Mouse (Mus musculus) CH12.LX (cell line): ENCODE results near the gene Fbxw4. TPM values are rescaled to one million over a fixed set of nuclear protein-coding genes. Genes with fewer than 3 reads are reported as not detected.

Experiments used
- DNase-seq: peaks from one replicate; pipeline ENCODE4 v3.0.0-alpha.2; 2013; ENCODE audit errors: extremely low read depth
- H3K27ac ChIP-seq: 2 replicates; pipeline ENCODE4 v1.5.1; 2012; ENCODE audit warnings: low read depth, mild to moderate bottlenecking, control low read depth, moderate library complexity; ENCODE audit not compliant: insufficient read depth
- H3K27me3 ChIP-seq: replicated peaks from 2 replicates; pipeline ENCODE3; 2012; ENCODE audit warnings: inconsistent platforms
- H3K36me3 ChIP-seq, 2 experiments: replicated peaks in 1 of 2; 2 replicates each; pipeline versions ENCODE3 to v1.6.1; 2012; ENCODE audit warnings: inconsistent platforms in 1 of 2, low read length in 1 of 2, mild to moderate bottlenecking in 1 of 2, mixed read lengths in 1 of 2, moderate library complexity in 1 of 2; ENCODE audit not compliant: control insufficient read depth in 1 of 2, insufficient read depth in 1 of 2
- H3K4me1 ChIP-seq, 2 experiments: 2 replicates each; pipeline ENCODE4 v1.6.1; 2012; ENCODE audit warnings: inconsistent platforms in 1 of 2, moderate library complexity in 1 of 2; ENCODE audit not compliant: insufficient read depth in 2 of 2, control insufficient read depth in 1 of 2
- H3K4me2 ChIP-seq: 2 replicates; pipeline ENCODE4 v1.6.1; 2012; ENCODE audit warnings: low read depth, mild to moderate bottlenecking, control low read depth; ENCODE audit not compliant: poor library complexity, insufficient read depth, severe bottlenecking
- H3K4me3 ChIP-seq, 3 experiments: fragments of 150-350 bp in 1 of 3; sonication (generic) in 1 of 3; replicated peaks in 1 of 3; 2 replicates each; pipeline versions ENCODE3 to v1.5.1; 2011 to 2012; ENCODE audit warnings: low read depth in 2 of 3, low read length in 2 of 3, mild to moderate bottlenecking in 2 of 3, moderate library complexity in 2 of 3, control low read depth in 1 of 3, improper control_type of control experiment in 1 of 3, inconsistent platforms in 1 of 3, mixed read lengths in 1 of 3; ENCODE audit not compliant: poor library complexity in 1 of 3
- H3K79me2 ChIP-seq: replicated peaks from 2 replicates; pipeline ENCODE4 v1.6.1; 2012; ENCODE audit warnings: mild to moderate bottlenecking, moderate library complexity; ENCODE audit not compliant: control insufficient read depth, poor library complexity, insufficient read depth, severe bottlenecking; ENCODE audit errors: extremely low read depth
- H3K9ac ChIP-seq: 2 replicates; pipeline ENCODE4 v1.6.1; 2012; ENCODE audit warnings: low read depth, mild to moderate bottlenecking, control low read depth, moderate library complexity; ENCODE audit not compliant: insufficient read depth
- H3K9me3 ChIP-seq: replicated peaks from 2 replicates; pipeline ENCODE3; 2012; ENCODE audit warnings: low read length, inconsistent platforms, mixed read lengths
- BHLHE40 ChIP-seq: IDR thresholded peaks from 2 replicates; pipeline ENCODE4 v1.6.1; 2011; ENCODE audit warnings: mild to moderate bottlenecking, low read depth, low read length, improper control_type of control experiment
- CHD1 ChIP-seq: IDR thresholded peaks from 2 replicates; pipeline ENCODE4 v1.6.1; 2012; ENCODE audit warnings: low read depth, low read length, improper control_type of control experiment, inconsistent platforms
- CHD2 ChIP-seq: IDR thresholded peaks from 2 replicates; pipeline ENCODE4 v1.6.1; 2011; ENCODE audit warnings: low read length, improper control_type of control experiment
- CTCF ChIP-seq, 2 experiments: IDR thresholded peaks in 1 of 2; conservative IDR thresholded peaks in 1 of 2; 2 replicates each; pipeline ENCODE4 v1.5.1; 2011 to 2012; ENCODE audit warnings: low read depth in 2 of 2, low read length in 2 of 2, improper control_type of control experiment in 1 of 2, inconsistent platforms in 1 of 2, mild to moderate bottlenecking in 1 of 2, moderate library complexity in 1 of 2
- E2F4 ChIP-seq: IDR thresholded peaks from 2 replicates; pipeline ENCODE4 v1.6.1; 2011; ENCODE audit warnings: low read depth, low read length, improper control_type of control experiment; ENCODE audit not compliant: insufficient replicate concordance
- ELF1 ChIP-seq: IDR thresholded peaks from 2 replicates; pipeline ENCODE4 v1.6.1; 2014; ENCODE audit warnings: low read depth, mild to moderate bottlenecking, inconsistent platforms, low read length, improper control_type of control experiment
- GABPA ChIP-seq: IDR thresholded peaks from 2 replicates; pipeline ENCODE4 v1.6.1; 2012; ENCODE audit warnings: low read depth, low read length, improper control_type of control experiment, inconsistent platforms; ENCODE audit not compliant: insufficient replicate concordance
- HCFC1 ChIP-seq: IDR thresholded peaks from 2 replicates; pipeline ENCODE4 v1.6.1; 2012; ENCODE audit warnings: low read depth, mild to moderate bottlenecking, inconsistent platforms, low read length, improper control_type of control experiment
- IRF4 ChIP-seq: IDR thresholded peaks from 2 replicates; pipeline ENCODE4 v1.6.1; 2014; ENCODE audit warnings: low read depth, mild to moderate bottlenecking, inconsistent platforms, low read length, improper control_type of control experiment
- JUN ChIP-seq: IDR thresholded peaks from 2 replicates; pipeline ENCODE4 v1.6.1; 2011; ENCODE audit warnings: low read depth, mild to moderate bottlenecking, low read length, improper control_type of control experiment, moderate library complexity; ENCODE audit not compliant: insufficient read depth
- JUND ChIP-seq: conservative IDR thresholded peaks from 2 replicates; pipeline ENCODE4 v1.6.1; 2011; ENCODE audit warnings: low read depth, low read length, improper control_type of control experiment
- KAT2A ChIP-seq: IDR thresholded peaks from 2 replicates; pipeline ENCODE4 v1.6.1; 2012; ENCODE audit warnings: low read length, improper control_type of control experiment, inconsistent platforms; ENCODE audit not compliant: insufficient replicate concordance
- MAFK ChIP-seq: IDR thresholded peaks from 2 replicates; pipeline ENCODE4 v1.6.1; 2011; ENCODE audit warnings: low read length, improper control_type of control experiment; ENCODE audit not compliant: insufficient replicate concordance
- MAX ChIP-seq: IDR thresholded peaks from 2 replicates; pipeline ENCODE4 v1.6.1; 2011; ENCODE audit warnings: low read length, improper control_type of control experiment
- MAZ ChIP-seq: IDR thresholded peaks from 2 replicates; pipeline ENCODE4 v1.6.1; 2012; ENCODE audit warnings: low read depth, mild to moderate bottlenecking, inconsistent platforms, low read length, improper control_type of control experiment, moderate library complexity
- MYC ChIP-seq: IDR thresholded peaks from 2 replicates; pipeline ENCODE4 v1.6.1; 2011; ENCODE audit warnings: low read depth, mild to moderate bottlenecking, improper control_type of control experiment, low read length
- NRF1 ChIP-seq: IDR thresholded peaks from 2 replicates; pipeline ENCODE4 v1.6.1; 2014; ENCODE audit warnings: low read depth, mild to moderate bottlenecking, inconsistent platforms, low read length, improper control_type of control experiment, moderate library complexity
- PAX5 ChIP-seq: IDR thresholded peaks from 2 replicates; pipeline ENCODE4 v1.6.1; 2012; ENCODE audit warnings: low read length, inconsistent platforms, mixed read lengths
- POLR2A ChIP-seq: IDR thresholded peaks from 2 replicates; pipeline ENCODE4 v1.6.1; 2011; ENCODE audit warnings: low read depth, mild to moderate bottlenecking, improper control_type of control experiment, low read length
- POLR2AphosphoS2 ChIP-seq: IDR thresholded peaks from 2 replicates; pipeline ENCODE4 v1.6.1; 2011; ENCODE audit warnings: low read depth, low read length, improper control_type of control experiment
- RCOR1 ChIP-seq: conservative IDR thresholded peaks from 2 replicates; pipeline ENCODE4 v1.6.1; 2012; ENCODE audit warnings: low read depth, mild to moderate bottlenecking, inconsistent platforms, low read length, improper control_type of control experiment
- SIN3A ChIP-seq: IDR thresholded peaks from 2 replicates; pipeline ENCODE4 v1.6.1; 2012; ENCODE audit warnings: low read length, improper control_type of control experiment, inconsistent platforms
- SMC3 ChIP-seq: IDR thresholded peaks from 2 replicates; pipeline ENCODE4 v1.6.1; 2011; ENCODE audit warnings: low read depth, low read length, improper control_type of control experiment
- TBP ChIP-seq: conservative IDR thresholded peaks from 2 replicates; pipeline ENCODE4 v1.6.1; 2011; ENCODE audit warnings: low read depth, low read length, improper control_type of control experiment
- TCF12 ChIP-seq: IDR thresholded peaks from 2 replicates; pipeline ENCODE4 v1.6.1; 2014; ENCODE audit warnings: low read depth, mild to moderate bottlenecking, inconsistent platforms, low read length, improper control_type of control experiment
- UBTF ChIP-seq: IDR thresholded peaks from 2 replicates; pipeline ENCODE4 v1.6.1; 2012; ENCODE audit warnings: low read depth, mild to moderate bottlenecking, inconsistent platforms, low read length, improper control_type of control experiment, moderate library complexity
- USF1 ChIP-seq: IDR thresholded peaks from 2 replicates; pipeline ENCODE4 v1.6.1; 2014; ENCODE audit warnings: low read depth, mild to moderate bottlenecking, inconsistent platforms, low read length, improper control_type of control experiment
- ZC3H11A ChIP-seq: IDR thresholded peaks from 2 replicates; pipeline ENCODE4 v1.6.1; 2012; ENCODE audit warnings: low read depth, mild to moderate bottlenecking, inconsistent platforms, low read length, improper control_type of control experiment
- ZKSCAN1 ChIP-seq: IDR thresholded peaks from 2 replicates; pipeline ENCODE4 v1.6.1; 2012; ENCODE audit warnings: low read depth, inconsistent platforms, low read length, improper control_type of control experiment, borderline replicate concordance
- dilution Hi-C: fragments of 300-500 bp; cut with MboI; formaldehyde crosslinking; loops from 2 replicates; pipeline ENCODE4 v1.14.3; 2020; ENCODE audit warnings: low sequenced_read_pairs; ENCODE audit not compliant: extremely low pct_unique_long_range_greater_than_20kb, extremely low pct_ligation_motif_present
- in situ Hi-C: fragments of 300-500 bp; cut with MboI; formaldehyde crosslinking; loops from 3 replicates; pipeline ENCODE4 v1.14.3; 2019; ENCODE audit warnings: low sequenced_read_pairs, low pct_ligation_motif_present, low pct_unique_long_range_greater_than_20kb, mixed read lengths
- polyA plus RNA-seq: library from polyadenylated mRNA; unstranded; fragments of >175 nt; gene quantifications from 2 replicates; pipeline ENCODE4 v1.2.1, GENCODE M21; 2012; ENCODE audit warnings: low read depth; ENCODE audit not compliant: insufficient read length
- total RNA-seq, 2 experiments: library from RNA; depleted of rRNA; stranded (reverse); fragments of 300-350 nt in 1 of 2; fragments of >200 nt in 1 of 2; gene quantifications; 2 replicates each; pipeline ENCODE4 v1.2.3; 2012 to 2014

Gene Fbxw4
- total and polyA plus RNA-seq, 3 experiments: 4.5 to 8.6 (median 7.5) TPM

- no peak for TF ChIP-seq MAZ
- TF ChIP-seq ZC3H11A: no peak
- no peak for TF ChIP-seq RCOR1
- no peak for TF ChIP-seq ZKSCAN1
- TF ChIP-seq BHLHE40: no peak
- TF ChIP-seq UBTF: no peak
- no peak for TF ChIP-seq TBP
- no peak for TF ChIP-seq SIN3A
- no peak for TF ChIP-seq KAT2A
- no peak for TF ChIP-seq USF1
- no peak for TF ChIP-seq CHD2
- TF ChIP-seq SMC3: no peak
- TF ChIP-seq CTCF (conservative IDR thresholded peaks at IDR 0.05 in 1 of 2, IDR thresholded peaks at IDR 0.05 in 1 of 2; ENCODE audit: low read depth in 2 of 2, low read length in 2 of 2): no peak
- TF ChIP-seq IRF4: no peak
- TF ChIP-seq CHD1: no peak
- no peak for TF ChIP-seq POLR2AphosphoS2
- TF ChIP-seq JUND: no peak
- TF ChIP-seq E2F4: no peak
- TF ChIP-seq MAFK: no peak
- H3K9ac ChIP-seq: no peak overlapping the region
- H3K9me3 ChIP-seq: no peaks in the 10 kb centered on the region
- peaks cover 0 to 33% of the 10 kb centered on the region in 2 experiments; a peak in 2 of 4 replicates for H3K4me1 ChIP-seq
- H3K4me3 ChIP-seq: no peak overlapping the region
- H3K27me3 ChIP-seq: no peaks in the 10 kb centered on the region
- no peak for DNase-seq
- no peak overlapping the region for H3K4me2 ChIP-seq
- in situ Hi-C loops: loop anchor here (5.0 to 25.0 kb wide), 2 partner anchors 174 to 439 kb away; partner anchors contain the start of genes Hps6 and Npm3
- dilution Hi-C loops: no loop called here
- H3K79me2 ChIP-seq: no peaks in the 10 kb centered on the region
- H3K36me3 ChIP-seq: peaks cover 36 to 86% of the 10 kb centered on the region in 2 experiments
- H3K27ac ChIP-seq: no peak overlapping the region
Observed at GRCm38 (mm10) chr19:45573033-45573432, 87.1 kb downstream of the Fbxw4 start.

- peaks cover 14 to 83% of the 10 kb centered on the region in 2 experiments for H3K36me3 ChIP-seq
- TF ChIP-seq CHD1 (no peak), MAX (no peak), NRF1 (no peak), UBTF (no peak), POLR2A (no peak), ZC3H11A (no peak), MYC (no peak), MAZ (no peak), HCFC1 (no peak), PAX5 (no peak), ELF1 (no peak), GABPA (no peak), TCF12 (no peak), CTCF (conservative IDR thresholded peaks at IDR 0.05 in 1 of 2, IDR thresholded peaks at IDR 0.05 in 1 of 2; ENCODE audit: low read depth in 2 of 2, low read length in 2 of 2) (no peak), JUN (no peak), TBP (no peak)
- TF ChIP-seq, all 38 proteins: peak for 0
Observed at GRCm38 (mm10) chr19:45567367-45567766, 92.7 kb downstream of the Fbxw4 start.

More at GRCm38 (mm10) chr19:45567367-45567766, 92.7 kb downstream of the Fbxw4 start:
- no peak for DNase-seq
- no peak overlapping the region for H3K27ac ChIP-seq
- H3K79me2 ChIP-seq: no peaks in the 10 kb centered on the region; the same call in 1 of the 2 replicates
- no peak overlapping the region for H3K9ac ChIP-seq
- H3K9me3 ChIP-seq: no peaks in the 10 kb centered on the region
- peaks cover 0 to 16% of the 10 kb centered on the region in 2 experiments; a peak in 2 of 4 replicates for H3K4me1 ChIP-seq
- dilution Hi-C loops: no loop called here
- no peak overlapping the region for H3K4me2 ChIP-seq
- in situ Hi-C loops: loop anchor here (25.0 kb wide), 1 partner anchor 445 kb away; the partner anchor contains the start of gene Hps6
- H3K4me3 ChIP-seq: no peak overlapping the region
- H3K27me3 ChIP-seq: no peaks in the 10 kb centered on the region
